Mouse (Mus musculus): Measurements from ENCODE around the gene Zfp966. TPM values are rescaled to one million over a fixed set of nuclear protein-coding genes. Genes with fewer than 3 reads are reported as not detected.
"Not testable (repeated sequence)": the region's sequence is repeated elsewhere in the genome, so short reads cannot be mapped to it uniquely, and the experiment has no call there.

Gene Zfp966
- polyA plus RNA-seq (2011; ENCODE audit: insufficient read length, low read depth, missing spikeins) = 10.4 and 17.3 TPM in 2 replicates

DNA sequence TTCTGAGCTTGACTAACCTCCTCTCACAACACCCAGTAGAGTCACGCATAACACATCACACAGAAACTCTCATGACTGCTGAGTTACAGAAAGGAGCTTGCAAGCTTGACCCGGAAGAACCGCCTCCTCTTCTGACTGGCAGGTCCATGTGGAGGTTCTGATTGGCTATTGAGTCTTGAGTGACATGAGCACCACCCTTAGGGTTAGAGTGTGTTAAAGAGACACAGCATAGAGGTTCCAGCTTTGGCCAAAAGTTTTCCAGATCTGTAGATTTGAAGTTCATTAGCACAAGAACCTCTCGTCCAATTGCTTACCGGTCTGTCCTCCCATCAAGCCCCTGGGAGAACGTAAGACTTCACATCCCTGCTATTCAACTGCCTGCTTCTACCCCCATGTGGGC is at the start of gene Zfp966:
TSS of gene Zfp966 (minus strand) at position 101 of the 400 bp plus-strand sequence.
- not testable (repeated sequence) for H3K4me1 ChIP-seq (ENCODE audit: control insufficient read depth, insufficient read depth, low read length); H3K4me3 ChIP-seq (ENCODE audit: insufficient read depth, low read length); H3K27ac ChIP-seq (ENCODE audit: insufficient read depth, low read length)

DNA sequence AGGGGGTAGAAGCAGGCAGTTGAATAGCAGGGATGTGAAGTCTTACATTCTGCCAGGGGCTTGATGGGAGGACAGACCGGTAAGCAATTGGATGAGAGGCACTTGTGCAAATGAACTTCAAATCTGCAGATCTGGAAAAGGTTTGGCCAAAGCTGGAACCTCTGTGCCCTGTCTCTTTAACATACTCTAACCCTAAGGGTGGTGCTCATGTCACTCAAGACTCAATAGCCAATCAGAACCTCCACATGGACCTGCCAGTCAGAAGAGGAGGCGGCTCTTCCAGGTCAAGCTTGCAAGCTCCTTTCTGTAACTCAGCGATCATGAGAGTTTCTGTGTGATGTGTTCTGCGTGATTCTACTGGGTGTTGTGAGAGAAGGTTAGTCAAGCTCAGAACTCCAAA is 34.1 kb upstream of the Zfp966 start, which contains the start of gene Gm2026:
TSS of gene Gm2026 (plus strand) at position 301 of the 400 bp plus-strand sequence.
- H3K27ac ChIP-seq (ENCODE audit: insufficient read depth, low read length); H3K4me1 ChIP-seq (ENCODE audit: control insufficient read depth, insufficient read depth, low read length); H3K4me3 ChIP-seq (ENCODE audit: insufficient read depth, low read length): not testable (repeated sequence)

DNA sequence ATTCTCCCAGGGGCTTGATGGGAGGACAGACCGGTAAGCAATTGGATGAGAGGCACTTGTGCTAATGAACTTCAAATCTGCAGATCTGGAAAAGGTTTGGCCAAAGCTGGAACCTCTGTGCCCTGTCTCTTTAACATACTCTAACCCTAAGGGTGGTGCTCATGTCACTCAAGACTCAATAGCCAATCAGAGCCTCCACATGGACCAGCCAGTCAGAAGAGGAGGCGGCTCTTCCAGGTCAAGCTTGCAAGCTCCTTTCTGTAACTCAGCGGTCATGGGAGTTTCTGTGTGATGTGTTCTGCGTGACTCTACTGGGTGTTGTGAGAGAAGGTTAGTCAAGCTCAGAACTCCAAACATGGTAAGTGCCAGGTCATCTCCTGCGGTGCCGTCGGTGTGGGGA is 61.9 kb downstream of the Zfp966 start, which contains the start of gene Gm6710:
TSS of gene Gm6710 (plus strand) at position 196 of the 400 bp plus-strand sequence.
- not testable (repeated sequence) for H3K4me1 ChIP-seq (ENCODE audit: control insufficient read depth, insufficient read depth, low read length); H3K27ac ChIP-seq (ENCODE audit: insufficient read depth, low read length); H3K4me3 ChIP-seq (ENCODE audit: insufficient read depth, low read length)

Other genes starting within 250 kb of the Zfp966 start
- gene Zfp969, start 227.5 kb downstream of the Zfp966 start, polyA plus RNA-seq (2011; ENCODE audit: insufficient read length, low read depth, missing spikeins) = 30.6 and 39.0 TPM in 2 replicates
- not detected in 2 replicates for gene Gm2007, start 189.6 kb downstream of the Zfp966 start, polyA plus RNA-seq (2011; ENCODE audit: insufficient read length, low read depth, missing spikeins)
- not detected in 2 replicates for gene Gm14288, start 130.0 kb downstream of the Zfp966 start, polyA plus RNA-seq (2011; ENCODE audit: insufficient read length, low read depth, missing spikeins)
- gene Gm6710, start 61.9 kb downstream of the Zfp966 start, polyA plus RNA-seq (2011; ENCODE audit: insufficient read length, low read depth, missing spikeins) = 12.4 and 17.9 TPM in 2 replicates
- gene Gm2026, start 34.2 kb upstream of the Zfp966 start, polyA plus RNA-seq (2011; ENCODE audit: insufficient read length, low read depth, missing spikeins) = 25.4 and 31.8 TPM in 2 replicates
- gene Gm2004, start 218.7 kb upstream of the Zfp966 start, polyA plus RNA-seq (2011; ENCODE audit: insufficient read length, low read depth, missing spikeins) = 1.5 and 1.7 TPM in 2 replicates

Data from embryonic fibroblast, embryonic 13.5 days (primary cell).